ENCODE assay signal across 9 mouse cellular contexts in the genomic region with DNA sequence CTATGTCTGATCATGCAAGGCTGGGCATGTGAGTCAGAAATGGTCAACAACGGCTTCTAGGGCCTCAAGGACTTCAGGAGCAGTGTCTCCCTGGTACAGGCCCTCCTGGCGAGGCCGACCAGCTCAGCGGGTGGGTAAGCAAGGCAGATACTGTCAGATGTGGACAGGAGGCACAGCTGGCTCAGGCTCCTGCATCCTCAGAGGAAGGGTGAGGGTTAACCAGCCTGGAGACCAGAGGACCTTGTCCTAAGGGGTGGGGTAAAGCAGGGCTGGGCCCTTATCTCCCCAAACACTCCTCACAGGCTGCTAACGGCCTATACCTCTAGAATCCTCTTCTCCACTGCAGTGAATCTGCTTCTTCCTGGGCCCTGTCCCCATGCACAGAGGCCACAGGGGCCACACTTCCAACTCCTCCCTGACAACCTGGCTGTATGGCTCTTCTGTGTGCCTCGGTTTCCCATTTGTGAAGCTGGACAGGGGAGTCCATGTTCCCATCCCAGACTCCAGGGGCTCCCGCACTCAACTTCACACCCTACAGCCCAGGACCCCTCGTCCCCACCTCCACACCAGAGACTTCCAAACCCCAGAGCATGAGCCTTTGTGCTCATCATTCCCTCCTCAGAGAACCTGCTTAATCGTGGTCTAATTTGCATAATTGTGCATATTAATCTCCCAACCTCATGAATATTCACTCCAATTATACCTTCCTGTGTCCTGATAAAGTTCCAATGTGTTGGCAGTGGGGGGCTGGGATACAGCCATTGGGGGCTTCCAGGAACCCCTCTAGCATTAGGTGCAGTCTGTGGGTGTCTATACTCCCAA. TPM values are rescaled to one million over a fixed set of nuclear protein-coding genes. Genes with fewer than 3 reads are reported as not detected.
DNase-seq lines count a peak whose midpoint lies in the region; ATAC-seq lines count a peak whose summit lies in the region.
"Had no signal": no experiment of that assay in that cellular context is flagged by ENCODE, and none has a peak within 500 bp of the region (broad histone marks: within the 10 kb centered on the region; RNA-seq: fewer than 3 reads in every experiment).

No protein-coding gene starts in this region.

- DNase-seq in midbrain, embryonic 10.5 days (ENCODE audit: low spot score): no peak
- no peak for DNase-seq in thymus, postnatal 36 days
- DNase-seq in left cerebral cortex, postnatal 25 days (ENCODE audit: low spot score in 2 of 2): no peak
- DNase-seq: cerebellum, postnatal 14 days had no signal

- intact Hi-C loops in left cerebral cortex, postnatal 25 days (cut with DNase I): no loop called here

- 0 out of 2 replicates have a peak overlapping the region, but pooled peaks have one; percentile 35 for H3K27ac ChIP-seq in midbrain, embryonic 12.5 days (replicated peaks)
- H3K27ac ChIP-seq in midbrain, embryonic 10.5 days (replicated peaks): no peak overlapping the region
- H3K27ac ChIP-seq in liver, embryonic 15.5 days (replicated peaks): peak overlapping the region; percentile 98
- H3K27ac ChIP-seq in stomach, embryonic 15.5 days: peak overlapping the region; percentile 18; the same call in 1 of the 2 replicates

- no peaks in the 10 kb centered on the region for H3K27me3 ChIP-seq in midbrain, embryonic 12.5 days
- H3K27me3 ChIP-seq in midbrain, embryonic 10.5 days (ENCODE audit: low read depth, poor library complexity, severe bottlenecking): no peaks in the 10 kb centered on the region
- H3K27me3 ChIP-seq in liver, embryonic 15.5 days: no peaks in the 10 kb centered on the region
- no peaks in the 10 kb centered on the region for H3K27me3 ChIP-seq in stomach, embryonic 15.5 days (replicated peaks)
- H3K27me3 ChIP-seq: Patski had no signal

- WGBS in midbrain, embryonic 12.5 days: 88% methylated on average over 9 of the region's 9 CpGs
- 90% methylated on average over 9 of the region's 9 CpGs for WGBS in midbrain, embryonic 10.5 days
- 18% methylated on average over 9 of the region's 9 CpGs for WGBS in liver, embryonic 15.5 days (ENCODE audit: insufficient replicate concordance)
- WGBS in stomach, embryonic 15.5 days: 82% methylated on average over 9 of the region's 9 CpGs

- peaks cover 23% of the 10 kb centered on the region for H3K4me1 ChIP-seq in midbrain, embryonic 12.5 days
- peaks cover 18% of the 10 kb centered on the region for H3K4me1 ChIP-seq in midbrain, embryonic 10.5 days
- H3K4me1 ChIP-seq in liver, embryonic 15.5 days (replicated peaks): peaks cover 79% of the 10 kb centered on the region
- peaks cover 24% of the 10 kb centered on the region for H3K4me1 ChIP-seq in stomach, embryonic 15.5 days

- peaks cover 93% of the 10 kb centered on the region for H3K36me3 ChIP-seq in midbrain, embryonic 12.5 days
- H3K36me3 ChIP-seq in midbrain, embryonic 10.5 days: peaks cover 100% of the 10 kb centered on the region
- H3K36me3 ChIP-seq in liver, embryonic 15.5 days (replicated peaks): peaks cover 88% of the 10 kb centered on the region
- H3K36me3 ChIP-seq in stomach, embryonic 15.5 days: peaks cover 68% of the 10 kb centered on the region

- H3K4me2 ChIP-seq in midbrain, embryonic 12.5 days (replicated peaks): no peak overlapping the region
- peak overlapping the region; percentile 82 for H3K4me2 ChIP-seq in liver, embryonic 15.5 days
- H3K4me2 ChIP-seq in stomach, embryonic 15.5 days: no peak overlapping the region

- H3K9ac ChIP-seq in midbrain, embryonic 12.5 days (replicated peaks): no peak overlapping the region
- peak overlapping the region; percentile 67 for H3K9ac ChIP-seq in liver, embryonic 15.5 days
- H3K9ac ChIP-seq in stomach, embryonic 15.5 days: no peak overlapping the region

- no peak overlapping the region for H3K4me3 ChIP-seq in midbrain, embryonic 12.5 days
- no peak overlapping the region for H3K4me3 ChIP-seq in midbrain, embryonic 10.5 days
- H3K4me3 ChIP-seq in liver, embryonic 15.5 days (replicated peaks): peak overlapping the region; percentile 52
- H3K4me3 ChIP-seq in stomach, embryonic 15.5 days (replicated peaks): no peak overlapping the region

- ATAC-seq in midbrain, embryonic 12.5 days (ENCODE audit: low FRiP score, low read depth): no peak
- ATAC-seq in erythroblast, adult 5-6 weeks (replicated peaks; ENCODE audit: low FRiP score, poor library complexity, severe bottlenecking): peak; percentile 78
- ATAC-seq in liver, embryonic 15.5 days (ENCODE audit: insufficient read depth): peak; percentile 94
- ATAC-seq in stomach, embryonic 15.5 days (ENCODE audit: insufficient read depth, low FRiP score, low read depth): peak; percentile 84
- ATAC-seq: Patski had no signal

- H3K9me3 ChIP-seq in midbrain, embryonic 12.5 days: peaks cover 5% of the 10 kb centered on the region; the same call in 1 of the 2 replicates
- H3K9me3 ChIP-seq in midbrain, embryonic 10.5 days (replicated peaks): peaks cover 7% of the 10 kb centered on the region; the same call in 1 of the 2 replicates
- H3K9me3 ChIP-seq in liver, embryonic 15.5 days (replicated peaks): 0 out of 2 replicates have a peak, but pooled peaks cover 8% of the 10 kb centered on the region
- H3K9me3 ChIP-seq in stomach, embryonic 15.5 days: no peaks in the 10 kb centered on the region

RNA-seq across cellular contexts. Expression of a gene that starts 11.6 kb away (rescaled TPM):
- 185 and 191 TPM in 2 replicates for polyA plus RNA-seq in midbrain, embryonic 12.5 days (2016; fragmentation: Nextera tagmentation; extraction: Ambion mirVana)
- polyA plus RNA-seq in midbrain, embryonic 10.5 days (2016; fragmentation: Nextera tagmentation; extraction: Ambion mirVana): 190 and 191 TPM in 2 replicates
- total RNA-seq in erythroblast, adult 5-6 weeks (2015; ENCODE audit: low replicate concordance): 30.7 and 31.1 TPM in 2 replicates
- 27.9 and 39.6 TPM in 2 replicates for total RNA-seq in erythroblast, adult 5-6 weeks (2017; ENCODE audit: low replicate concordance)
- polyA plus RNA-seq in liver, embryonic 15.5 days (2015; fragmentation: Nextera tagmentation; extraction: Ambion mirVana): 52.8 and 59.5 TPM in 2 replicates
- polyA plus RNA-seq in stomach, embryonic 15.5 days (2015; fragmentation: Nextera tagmentation; extraction: Ambion mirVana): 88.9 and 100 TPM in 2 replicates
- 10 to 100 TPM; 22.6 to 25.8 TPM for total RNA-seq in left cerebral cortex, postnatal 25 days (2021)

RNA-seq across cellular contexts. Expression of a gene that starts 15.2 kb away (rescaled TPM):
- 398 and 414 TPM in 2 replicates for polyA plus RNA-seq in midbrain, embryonic 12.5 days (2016; fragmentation: Nextera tagmentation; extraction: Ambion mirVana)
- polyA plus RNA-seq in midbrain, embryonic 10.5 days (2016; fragmentation: Nextera tagmentation; extraction: Ambion mirVana): 610 and 635 TPM in 2 replicates
- total RNA-seq in erythroblast, adult 5-6 weeks (2015; ENCODE audit: low replicate concordance): 38.2 and 42.4 TPM in 2 replicates
- 56.0 and 60.8 TPM in 2 replicates for total RNA-seq in erythroblast, adult 5-6 weeks (2017; ENCODE audit: low replicate concordance)
- 526 and 581 TPM in 2 replicates for polyA plus RNA-seq in liver, embryonic 15.5 days (2015; fragmentation: Nextera tagmentation; extraction: Ambion mirVana)
- 724 and 753 TPM in 2 replicates for polyA plus RNA-seq in stomach, embryonic 15.5 days (2015; fragmentation: Nextera tagmentation; extraction: Ambion mirVana)
- 100 to 1,000 TPM; 482 to 488 TPM for total RNA-seq in left cerebral cortex, postnatal 25 days (2021)

RNA-seq across cellular contexts. Expression of a gene that starts 22.5 kb away (rescaled TPM):
- 288 and 314 TPM in 2 replicates for polyA plus RNA-seq in midbrain, embryonic 12.5 days (2016; fragmentation: Nextera tagmentation; extraction: Ambion mirVana)
- 338 and 351 TPM in 2 replicates for polyA plus RNA-seq in midbrain, embryonic 10.5 days (2016; fragmentation: Nextera tagmentation; extraction: Ambion mirVana)
- 11.9 and 38.4 TPM in 2 replicates for total RNA-seq in erythroblast, adult 5-6 weeks (2015; ENCODE audit: low replicate concordance)
- 10.5 and 21.3 TPM in 2 replicates for total RNA-seq in erythroblast, adult 5-6 weeks (2017; ENCODE audit: low replicate concordance)
- polyA plus RNA-seq in liver, embryonic 15.5 days (2015; fragmentation: Nextera tagmentation; extraction: Ambion mirVana): 63.2 and 74.5 TPM in 2 replicates
- polyA plus RNA-seq in stomach, embryonic 15.5 days (2015; fragmentation: Nextera tagmentation; extraction: Ambion mirVana): 204 and 216 TPM in 2 replicates
- 100 to 1,000 TPM; 134 to 138 TPM for total RNA-seq in left cerebral cortex, postnatal 25 days (2021)

RNA-seq across cellular contexts. Expression of a gene that starts 34.4 kb away (rescaled TPM):
- polyA plus RNA-seq in midbrain, embryonic 12.5 days (2016; fragmentation: Nextera tagmentation; extraction: Ambion mirVana): 18.4 and 19.7 TPM in 2 replicates
- 6.3 and 6.4 TPM in 2 replicates for polyA plus RNA-seq in midbrain, embryonic 10.5 days (2016; fragmentation: Nextera tagmentation; extraction: Ambion mirVana)
- total RNA-seq in erythroblast, adult 5-6 weeks (2015; ENCODE audit: low replicate concordance): 1.5 TPM in 1 of 2 replicates, not detected in the other
- 0.51 and 0.70 TPM in 2 replicates for total RNA-seq in erythroblast, adult 5-6 weeks (2017; ENCODE audit: low replicate concordance)
- 0.78 and 0.92 TPM in 2 replicates for polyA plus RNA-seq in liver, embryonic 15.5 days (2015; fragmentation: Nextera tagmentation; extraction: Ambion mirVana)
- polyA plus RNA-seq in stomach, embryonic 15.5 days (2015; fragmentation: Nextera tagmentation; extraction: Ambion mirVana): 7.8 and 8.7 TPM in 2 replicates
- 10 to 100 TPM; 17.7 to 22.2 TPM for total RNA-seq in left cerebral cortex, postnatal 25 days (2021)
